Mouse (Mus musculus) olfactory bulb, adult 2 months (tissue): ENCODE results near the gene Dock11.

ENCODE experiments used
- CTCF ChIP-seq: fragments of 200-500 bp; IDR thresholded peaks from 2 replicates; pipeline ENCODE4 v1.5.1; 2012; ENCODE audit warnings: low read depth, mild to moderate bottlenecking, low read length, moderate library complexity; ENCODE audit not compliant: insufficient read depth
- POLR2A ChIP-seq: fragments of 200-500 bp; IDR thresholded peaks from 2 replicates; pipeline ENCODE4 v1.6.1; 2012; ENCODE audit warnings: mild to moderate bottlenecking, low read depth, low read length, moderate library complexity; ENCODE audit not compliant: insufficient read depth

GRCm38 (mm10) chrX:35891534-35892125 lies 3.0 kb downstream of the Dock11 start:
- TF ChIP-seq POLR2A (no peak), CTCF (no peak)
